Mouse (Mus musculus): Measurements from ENCODE around the gene Gm13283. TPM values are rescaled to one million over a fixed set of nuclear protein-coding genes. Genes with fewer than 3 reads are reported as not detected.
"Not testable (repeated sequence)": the region's sequence is repeated elsewhere in the genome, so short reads cannot be mapped to it uniquely, and the experiment has no call there.

The Gm13283 gene
- polyA plus RNA-seq, 1 experiment from 2014 or later: 0.16 TPM

DNA sequence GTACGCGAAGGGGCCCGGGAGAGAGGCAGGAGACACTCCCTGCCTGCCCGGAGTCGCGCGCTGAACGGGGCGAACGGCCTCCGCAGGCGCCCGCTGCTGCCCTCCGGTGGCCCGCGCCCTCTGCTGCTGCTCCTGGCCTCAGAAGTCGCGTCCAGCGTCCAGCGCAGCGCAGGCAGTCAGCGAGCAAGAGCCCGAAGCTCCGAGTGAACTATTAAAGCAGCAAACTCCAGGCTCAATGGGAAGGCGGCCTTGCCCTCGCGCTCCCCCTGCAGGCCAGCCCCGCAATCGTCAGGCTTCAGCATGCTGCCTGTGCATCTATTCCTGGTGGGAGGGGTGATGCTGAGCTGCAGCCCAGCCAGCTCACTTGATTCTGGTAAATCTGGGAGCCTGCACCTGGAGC, 16.7 kb downstream of the Gm13283 start, which contains the start of gene Gm13289:
Gm13289 (plus strand) TSS at position 301 of the 400 bp plus-strand sequence.
- not testable (repeated sequence) for H3K4me1 ChIP-seq (replicated peaks); H3K27me3 ChIP-seq; ATAC-seq (ENCODE audit: low FRiP score, low read depth); H3K4me2 ChIP-seq; H3K4me3 ChIP-seq; H3K9me3 ChIP-seq; H3K36me3 ChIP-seq; H3K27ac ChIP-seq (replicated peaks); H3K9ac ChIP-seq
- WGBS: no CpG with 5 or more reads among the region's 29 CpGs

DNA sequence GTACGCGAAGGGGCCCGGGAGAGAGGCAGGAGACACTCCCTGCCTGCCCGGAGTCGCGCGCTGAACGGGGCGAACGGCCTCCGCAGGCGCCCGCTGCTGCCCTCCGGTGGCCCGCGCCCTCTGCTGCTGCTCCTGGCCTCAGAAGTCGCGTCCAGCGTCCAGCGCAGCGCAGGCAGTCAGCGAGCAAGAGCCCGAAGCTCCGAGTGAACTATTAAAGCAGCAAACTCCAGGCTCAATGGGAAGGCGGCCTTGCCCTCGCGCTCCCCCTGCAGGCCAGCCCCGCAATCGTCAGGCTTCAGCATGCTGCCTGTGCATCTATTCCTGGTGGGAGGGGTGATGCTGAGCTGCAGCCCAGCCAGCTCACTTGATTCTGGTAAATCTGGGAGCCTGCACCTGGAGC, 19.6 kb downstream of the Gm13283 start, which contains the start of gene Gm13272:
Gm13272 (plus strand) TSS at position 301 of the 400 bp plus-strand sequence.
- H3K4me1 ChIP-seq (replicated peaks); H3K27me3 ChIP-seq; H3K4me2 ChIP-seq; H3K4me3 ChIP-seq; H3K36me3 ChIP-seq; H3K9me3 ChIP-seq; H3K27ac ChIP-seq (replicated peaks); H3K9ac ChIP-seq; ATAC-seq (ENCODE audit: low FRiP score, low read depth): not testable (repeated sequence)
- WGBS: no CpG with 5 or more reads among the region's 29 CpGs

DNA sequence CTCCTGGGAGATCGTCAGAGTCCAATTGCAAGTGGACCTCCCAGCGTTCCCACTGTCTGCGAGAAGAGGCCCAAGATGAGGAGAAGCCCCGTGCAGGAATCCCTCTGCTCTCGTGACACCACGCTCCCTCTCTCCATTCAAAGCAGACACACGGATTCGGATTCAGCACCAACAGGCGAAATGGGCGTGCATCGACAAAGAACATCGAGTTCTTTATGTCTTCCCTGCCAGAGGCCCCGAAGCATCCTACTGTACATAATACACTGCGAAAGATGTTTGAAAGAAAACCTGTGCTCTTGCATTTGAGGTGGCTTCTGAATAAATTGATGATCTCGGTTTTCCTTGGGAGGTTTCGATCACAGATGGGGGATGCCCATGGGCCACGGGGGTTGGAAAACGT, 20.4 kb downstream of the Gm13283 start:
- not testable (repeated sequence) for H3K9ac ChIP-seq; H3K36me3 ChIP-seq; H3K4me1 ChIP-seq (replicated peaks); H3K4me2 ChIP-seq; ATAC-seq (ENCODE audit: low FRiP score, low read depth); H3K9me3 ChIP-seq; H3K27ac ChIP-seq (replicated peaks); H3K4me3 ChIP-seq; H3K27me3 ChIP-seq
- WGBS: 50% methylated on average over 16 of the region's 18 CpGs

DNA sequence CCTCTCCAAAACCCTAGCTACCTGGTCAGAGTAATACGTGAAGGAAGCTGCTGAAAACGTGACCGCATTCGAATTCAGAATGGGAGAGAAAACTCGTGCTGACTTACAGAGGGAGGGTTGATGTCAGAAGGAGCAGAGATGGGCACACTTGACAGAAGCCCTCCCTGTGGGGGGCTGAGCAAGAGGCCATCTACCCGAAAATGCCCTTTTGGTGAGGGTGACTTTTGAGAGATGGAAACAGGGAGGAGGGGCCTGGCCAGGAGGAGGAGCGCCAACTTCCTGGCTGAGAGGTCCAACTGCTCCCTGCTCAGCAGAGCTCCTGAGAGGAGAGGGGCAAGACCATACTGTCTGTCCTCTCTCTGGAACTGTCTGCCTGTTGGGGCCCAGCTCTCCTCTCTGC, 21.9 kb downstream of the Gm13283 start, which contains the start of gene Ifnz:
Ifnz (plus strand) TSS at position 301 of the 400 bp plus-strand sequence.
- H3K27ac ChIP-seq (replicated peaks); H3K9ac ChIP-seq; H3K36me3 ChIP-seq; H3K27me3 ChIP-seq; H3K4me1 ChIP-seq (replicated peaks); ATAC-seq (ENCODE audit: low FRiP score, low read depth); H3K9me3 ChIP-seq: not testable (repeated sequence)
- WGBS: 17% methylated on average over 4 of the region's 7 CpGs
- Histone ChIP-seq H3K4me3 (0 out of 2 replicates have a peak within 1 kb of the TSS, but pooled peaks have one; percentile 15), H3K4me2 (peak within 1 kb of the TSS; percentile 50)

DNA sequence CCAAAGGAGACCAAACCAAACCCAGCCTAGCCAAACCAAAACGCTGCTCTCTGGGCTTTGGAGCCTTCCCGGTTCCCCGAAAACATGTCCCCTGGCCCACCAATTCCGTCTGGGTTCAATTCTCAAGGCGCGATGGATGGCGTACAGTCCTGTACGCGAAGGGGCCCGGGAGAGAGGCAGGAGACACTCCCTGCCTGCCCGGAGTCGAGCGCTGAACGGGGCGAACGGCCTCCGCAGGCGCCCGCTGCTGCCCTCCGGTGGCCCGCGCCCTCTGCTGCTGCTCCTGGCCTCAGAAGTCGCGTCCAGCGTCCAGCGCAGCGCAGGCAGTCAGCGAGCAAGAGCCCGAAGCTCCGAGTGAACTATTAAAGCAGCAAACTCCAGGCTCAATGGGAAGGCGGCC, 22.4 kb downstream of the Gm13283 start:
- WGBS: 0% methylated on average over 3 of the region's 31 CpGs
- 0 out of 2 replicates have a peak overlapping the region, but pooled peaks have one; percentile 15 for H3K4me3 ChIP-seq
- not testable (repeated sequence) for H3K27ac ChIP-seq (replicated peaks); H3K9ac ChIP-seq; H3K9me3 ChIP-seq; H3K4me1 ChIP-seq (replicated peaks); ATAC-seq (ENCODE audit: low FRiP score, low read depth); H3K36me3 ChIP-seq; H3K27me3 ChIP-seq
- H3K4me2 ChIP-seq: peak overlapping the region; percentile 50

DNA sequence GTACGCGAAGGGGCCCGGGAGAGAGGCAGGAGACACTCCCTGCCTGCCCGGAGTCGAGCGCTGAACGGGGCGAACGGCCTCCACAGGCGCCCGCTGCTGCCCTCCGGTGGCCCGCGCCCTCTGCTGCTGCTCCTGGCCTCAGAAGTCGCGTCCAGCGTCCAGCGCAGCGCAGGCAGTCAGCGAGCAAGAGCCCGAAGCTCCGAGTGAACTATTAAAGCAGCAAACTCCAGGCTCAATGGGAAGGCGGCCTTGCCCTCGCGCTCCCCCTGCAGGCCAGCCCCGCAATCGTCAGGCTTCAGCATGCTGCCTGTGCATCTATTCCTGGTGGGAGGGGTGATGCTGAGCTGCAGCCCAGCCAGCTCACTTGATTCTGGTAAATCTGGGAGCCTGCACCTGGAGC, 25.5 kb downstream of the Gm13283 start, which contains the start of gene Gm13276:
Gm13276 (plus strand) TSS at position 301 of the 400 bp plus-strand sequence.
- H3K9me3 ChIP-seq; H3K27me3 ChIP-seq; H3K4me3 ChIP-seq; H3K27ac ChIP-seq (replicated peaks); H3K4me1 ChIP-seq (replicated peaks); H3K36me3 ChIP-seq; H3K4me2 ChIP-seq; ATAC-seq (ENCODE audit: low FRiP score, low read depth); H3K9ac ChIP-seq: not testable (repeated sequence)
- WGBS: no CpG with 5 or more reads among the region's 27 CpGs

DNA sequence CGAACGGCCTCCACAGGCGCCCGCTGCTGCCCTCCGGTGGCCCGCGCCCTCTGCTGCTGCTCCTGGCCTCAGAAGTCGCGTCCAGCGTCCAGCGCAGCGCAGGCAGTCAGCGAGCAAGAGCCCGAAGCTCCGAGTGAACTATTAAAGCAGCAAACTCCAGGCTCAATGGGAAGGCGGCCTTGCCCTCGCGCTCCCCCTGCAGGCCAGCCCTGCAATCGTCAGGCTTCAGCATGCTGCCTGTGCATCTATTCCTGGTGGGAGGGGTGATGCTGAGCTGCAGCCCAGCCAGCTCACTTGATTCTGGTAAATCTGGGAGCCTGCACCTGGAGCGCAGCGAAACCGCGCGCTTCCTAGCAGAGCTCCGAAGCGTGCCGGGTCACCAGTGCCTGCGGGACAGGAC, 28.5 kb downstream of the Gm13283 start, which contains the start of gene Gm13277:
Gm13277 (plus strand) TSS at position 231 of the 400 bp plus-strand sequence.
- H3K4me2 ChIP-seq: not testable (repeated sequence)
- no CpG with 5 or more reads among the region's 28 CpGs for WGBS

DNA sequence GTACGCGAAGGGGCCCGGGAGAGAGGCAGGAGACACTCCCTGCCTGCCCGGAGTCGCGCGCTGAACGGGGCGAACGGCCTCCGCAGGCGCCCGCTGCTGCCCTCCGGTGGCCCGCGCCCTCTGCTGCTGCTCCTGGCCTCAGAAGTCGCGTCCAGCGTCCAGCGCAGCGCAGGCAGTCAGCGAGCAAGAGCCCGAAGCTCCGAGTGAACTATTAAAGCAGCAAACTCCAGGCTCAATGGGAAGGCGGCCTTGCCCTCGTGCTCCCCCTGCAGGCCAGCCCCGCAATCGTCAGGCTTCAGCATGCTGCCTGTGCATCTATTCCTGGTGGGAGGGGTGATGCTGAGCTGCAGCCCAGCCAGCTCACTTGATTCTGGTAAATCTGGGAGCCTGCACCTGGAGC, 31.3 kb downstream of the Gm13283 start, which contains the start of gene Gm13278:
Gm13278 (plus strand) TSS at position 301 of the 400 bp plus-strand sequence.
- no CpG with 5 or more reads among the region's 28 CpGs for WGBS
- not testable (repeated sequence) for H3K27me3 ChIP-seq; H3K36me3 ChIP-seq; H3K4me1 ChIP-seq (replicated peaks); H3K4me2 ChIP-seq; H3K9me3 ChIP-seq; H3K4me3 ChIP-seq; H3K9ac ChIP-seq; H3K27ac ChIP-seq (replicated peaks); ATAC-seq (ENCODE audit: low FRiP score, low read depth)

More for the DNA sequence above, 28.5 kb downstream of the Gm13283 start, which contains the start of gene Gm13277:
- H3K9ac ChIP-seq; H3K27ac ChIP-seq (replicated peaks); H3K36me3 ChIP-seq; H3K4me1 ChIP-seq (replicated peaks); H3K4me3 ChIP-seq; H3K27me3 ChIP-seq; ATAC-seq (ENCODE audit: low FRiP score, low read depth); H3K9me3 ChIP-seq: not testable (repeated sequence)

DNA sequence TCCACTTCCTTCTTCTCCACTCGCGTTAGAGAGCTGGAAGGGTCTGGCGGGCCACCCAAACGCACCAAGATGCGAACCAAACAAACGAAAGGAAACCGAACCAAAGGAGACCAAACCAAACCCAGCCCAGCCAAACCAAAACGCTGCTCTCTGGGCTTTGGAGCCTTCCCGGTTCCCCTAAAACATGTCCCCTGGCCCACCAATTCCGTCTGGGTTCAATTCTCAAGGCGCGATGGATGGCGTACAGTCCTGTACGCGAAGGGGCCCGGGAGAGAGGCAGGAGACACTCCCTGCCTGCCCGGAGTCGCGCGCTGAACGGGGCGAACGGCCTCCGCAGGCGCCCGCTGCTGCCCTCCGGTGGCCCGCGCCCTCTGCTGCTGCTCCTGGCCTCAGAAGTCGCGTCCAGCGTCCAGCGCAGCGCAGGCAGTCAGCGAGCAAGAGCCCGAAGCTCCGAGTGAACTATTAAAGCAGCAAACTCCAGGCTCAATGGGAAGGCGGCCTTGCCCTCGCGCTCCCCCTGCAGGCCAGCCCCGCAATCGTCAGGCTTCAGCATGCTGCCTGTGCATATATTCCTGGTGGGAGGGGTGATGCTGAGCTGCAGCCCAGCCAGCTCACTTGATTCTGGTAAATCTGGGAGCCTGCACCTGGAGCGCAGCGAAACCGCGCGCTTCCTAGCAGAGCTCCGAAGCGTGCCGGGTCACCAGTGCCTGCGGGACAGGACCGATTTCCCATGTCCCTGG, 34.2 kb downstream of the Gm13283 start, which contains the start of gene Gm13275:
Gm13275 (plus strand) TSS at position 552 of the 740 bp plus-strand sequence.
- H3K4me1 ChIP-seq (replicated peaks); H3K9ac ChIP-seq; H3K27ac ChIP-seq (replicated peaks); H3K4me3 ChIP-seq; H3K36me3 ChIP-seq; H3K9me3 ChIP-seq; H3K27me3 ChIP-seq; H3K4me2 ChIP-seq; ATAC-seq (ENCODE audit: low FRiP score, low read depth): not testable (repeated sequence)
- WGBS: 0% methylated on average over 13 of the region's 52 CpGs

DNA sequence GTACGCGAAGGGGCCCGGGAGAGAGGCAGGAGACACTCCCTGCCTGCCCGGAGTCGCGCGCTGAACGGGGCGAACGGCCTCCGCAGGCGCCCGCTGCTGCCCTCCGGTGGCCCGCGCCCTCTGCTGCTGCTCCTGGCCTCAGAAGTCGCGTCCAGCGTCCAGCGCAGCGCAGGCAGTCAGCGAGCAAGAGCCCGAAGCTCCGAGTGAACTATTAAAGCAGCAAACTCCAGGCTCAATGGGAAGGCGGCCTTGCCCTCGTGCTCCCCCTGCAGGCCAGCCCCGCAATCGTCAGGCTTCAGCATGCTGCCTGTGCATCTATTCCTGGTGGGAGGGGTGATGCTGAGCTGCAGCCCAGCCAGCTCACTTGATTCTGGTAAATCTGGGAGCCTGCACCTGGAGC, 37.2 kb downstream of the Gm13283 start, which contains the start of gene Gm13279:
Gm13279 (plus strand) TSS at position 301 of the 400 bp plus-strand sequence.
- not testable (repeated sequence) for H3K9ac ChIP-seq; H3K9me3 ChIP-seq; ATAC-seq (ENCODE audit: low FRiP score, low read depth); H3K36me3 ChIP-seq; H3K27me3 ChIP-seq; H3K27ac ChIP-seq (replicated peaks); H3K4me3 ChIP-seq; H3K4me1 ChIP-seq (replicated peaks); H3K4me2 ChIP-seq
- WGBS: no CpG with 5 or more reads among the region's 28 CpGs

DNA sequence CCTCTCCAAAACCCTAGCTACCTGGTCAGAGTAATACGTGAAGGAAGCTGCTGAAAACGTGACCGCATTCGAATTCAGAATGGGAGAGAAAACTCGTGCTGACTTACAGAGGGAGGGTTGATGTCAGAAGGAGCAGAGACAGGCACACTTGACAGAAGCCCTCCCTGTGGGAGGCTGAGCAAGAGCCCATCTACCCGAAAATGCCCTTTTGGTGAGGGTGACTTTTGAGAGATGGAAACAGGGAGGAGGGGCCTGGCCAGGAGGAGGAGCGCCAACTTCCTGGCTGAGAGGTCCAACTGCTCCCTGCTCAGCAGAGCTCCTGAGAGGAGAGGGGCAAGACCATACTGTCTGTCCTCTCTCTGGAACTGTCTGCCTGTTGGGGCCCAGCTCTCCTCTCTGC, 39.4 kb downstream of the Gm13283 start, which contains the start of gene Gm13285:
Gm13285 (plus strand) TSS at position 301 of the 400 bp plus-strand sequence.
- not testable (repeated sequence) for ATAC-seq (ENCODE audit: low FRiP score, low read depth); H3K4me3 ChIP-seq; H3K27me3 ChIP-seq; H3K4me1 ChIP-seq (replicated peaks); H3K36me3 ChIP-seq; H3K27ac ChIP-seq (replicated peaks); H3K9me3 ChIP-seq; H3K4me2 ChIP-seq; H3K9ac ChIP-seq
- WGBS: 14% methylated on average over 6 of the region's 7 CpGs

DNA sequence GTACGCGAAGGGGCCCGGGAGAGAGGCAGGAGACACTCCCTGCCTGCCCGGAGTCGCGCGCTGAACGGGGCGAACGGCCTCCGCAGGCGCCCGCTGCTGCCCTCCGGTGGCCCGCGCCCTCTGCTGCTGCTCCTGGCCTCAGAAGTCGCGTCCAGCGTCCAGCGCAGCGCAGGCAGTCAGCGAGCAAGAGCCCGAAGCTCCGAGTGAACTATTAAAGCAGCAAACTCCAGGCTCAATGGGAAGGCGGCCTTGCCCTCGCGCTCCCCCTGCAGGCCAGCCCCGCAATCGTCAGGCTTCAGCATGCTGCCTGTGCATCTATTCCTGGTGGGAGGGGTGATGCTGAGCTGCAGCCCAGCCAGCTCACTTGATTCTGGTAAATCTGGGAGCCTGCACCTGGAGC, 43.0 kb downstream of the Gm13283 start, which contains the start of gene Gm13287:
Gm13287 (plus strand) TSS at position 301 of the 400 bp plus-strand sequence.
- not testable (repeated sequence) for H3K27ac ChIP-seq (replicated peaks); H3K9ac ChIP-seq; H3K4me2 ChIP-seq; ATAC-seq (ENCODE audit: low FRiP score, low read depth); H3K4me3 ChIP-seq; H3K4me1 ChIP-seq (replicated peaks); H3K36me3 ChIP-seq; H3K27me3 ChIP-seq; H3K9me3 ChIP-seq
- no CpG with 5 or more reads among the region's 29 CpGs for WGBS
